Mouse (Mus musculus) embryonic fibroblast, embryonic 13.5 days (primary cell): ENCODE results near the gene Cavin1. TPM values are rescaled to one million over a fixed set of nuclear protein-coding genes. Genes with fewer than 3 reads are reported as not detected.

ENCODE experiments used
- H3K27ac ChIP-seq: 2 replicates; pipeline ENCODE4 v1.5.1; 2012; ENCODE audit warnings: low read length, control low read depth, inconsistent platforms; ENCODE audit not compliant: insufficient read depth
- H3K4me1 ChIP-seq: 2 replicates; pipeline ENCODE4 v1.6.1; 2011; ENCODE audit warnings: low read length; ENCODE audit not compliant: control insufficient read depth, insufficient read depth
- H3K4me3 ChIP-seq: 2 replicates; pipeline ENCODE4 v1.5.1; 2011; ENCODE audit warnings: mild to moderate bottlenecking, control low read depth, low read length; ENCODE audit not compliant: insufficient read depth
- CTCF ChIP-seq: IDR thresholded peaks from 2 replicates; pipeline ENCODE4 v1.5.1; 2011; ENCODE audit warnings: mild to moderate bottlenecking, control low read depth, low read length, moderate library complexity, borderline replicate concordance; ENCODE audit not compliant: insufficient read depth
- POLR2A ChIP-seq: IDR thresholded peaks from 2 replicates; pipeline ENCODE4 v1.6.1; 2011; ENCODE audit warnings: low read depth, mild to moderate bottlenecking, control low read depth, low read length, moderate library complexity
- polyA plus RNA-seq: library from polyadenylated mRNA; stranded (reverse); fragments of >200 nt; gene quantifications from 2 replicates; pipeline ENCODE4 v1.2.4, GENCODE M21; 2011; ENCODE audit warnings: low read depth; ENCODE audit not compliant: missing spikeins, insufficient read length

Cavin1 gene
- polyA plus RNA-seq, 1 experiment: 387 TPM

DNA sequence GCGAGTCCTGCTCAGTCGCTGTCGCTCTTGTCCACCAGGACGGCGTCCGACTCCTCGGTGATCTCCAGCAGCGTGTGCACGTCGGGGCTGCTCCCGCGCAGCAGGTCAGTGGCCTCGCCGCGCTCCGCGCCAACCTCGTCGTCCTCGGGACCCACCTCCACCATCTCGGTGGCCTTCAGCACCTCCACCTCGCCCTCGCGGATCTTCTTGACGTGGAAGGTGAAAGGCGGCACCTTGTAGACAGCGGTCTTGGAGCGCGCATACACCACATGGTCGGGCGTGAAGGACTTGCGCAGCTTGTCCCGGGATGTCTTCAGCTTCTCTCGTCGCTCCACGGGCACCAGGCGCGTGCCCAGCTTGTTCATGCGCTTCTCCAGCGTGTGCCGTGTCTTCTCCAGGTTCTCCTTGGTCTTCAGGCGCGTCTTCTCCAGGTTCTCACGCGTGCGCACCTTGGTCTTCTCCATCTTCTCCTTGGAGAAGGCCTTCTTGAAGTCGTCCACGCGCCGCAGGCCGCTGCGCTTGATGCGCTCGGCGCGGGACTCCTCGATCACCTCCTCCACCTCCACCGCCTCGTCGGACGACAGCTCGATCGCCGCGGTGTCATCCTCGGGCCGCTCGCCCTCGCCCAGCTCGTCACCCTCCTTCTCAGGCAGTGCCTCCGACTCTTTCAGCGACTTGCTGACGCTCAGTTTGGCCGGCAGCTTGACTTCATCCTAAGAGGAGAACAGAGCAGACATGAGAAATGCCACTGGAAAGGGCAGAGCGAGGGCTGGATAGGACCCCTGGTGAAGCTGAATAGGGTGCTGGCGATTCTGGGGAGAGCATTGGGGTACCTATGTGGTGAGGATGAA, 11.8 kb downstream of the Cavin1 start:
- H3K27ac ChIP-seq: no peak overlapping the region
- H3K4me3 ChIP-seq: no peak overlapping the region
- H3K4me1 ChIP-seq: peaks cover 21% of the 10 kb centered on the region
- TF ChIP-seq CTCF (no peak), POLR2A (no peak)

DNA sequence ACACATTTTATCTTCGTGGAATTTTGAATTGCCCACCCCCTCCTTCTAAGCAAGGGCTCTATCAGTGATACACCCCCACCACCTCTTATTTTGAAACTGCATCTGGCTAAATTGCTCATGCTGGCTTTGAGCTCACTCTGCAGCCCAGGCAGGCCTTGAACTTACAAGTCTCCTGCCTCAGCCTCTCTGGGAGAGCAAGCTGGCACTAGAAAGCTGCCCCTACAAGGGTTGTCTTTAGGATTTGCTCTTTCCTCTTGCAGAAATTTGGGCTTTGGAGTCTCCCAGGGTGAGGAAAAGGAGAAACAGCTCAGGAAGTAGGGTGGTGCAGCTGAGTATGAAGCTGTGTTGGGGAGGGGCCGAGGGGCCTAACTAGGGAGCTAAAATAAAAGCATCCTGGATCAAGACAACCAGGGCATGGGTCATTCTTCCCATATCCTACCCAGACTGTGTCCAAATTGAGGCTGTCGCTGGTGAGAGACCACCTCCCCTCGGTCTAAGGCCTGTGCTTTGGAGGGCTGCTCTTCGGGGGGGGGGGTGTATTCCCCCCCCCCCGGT, 12.7 kb downstream of the Cavin1 start:
- Histone ChIP-seq H3K27ac (no peak overlapping the region), H3K4me1 (peaks cover 19% of the 10 kb centered on the region), H3K4me3 (no peak overlapping the region)
- no peak for TF ChIP-seq CTCF
- no peak for TF ChIP-seq POLR2A

DNA sequence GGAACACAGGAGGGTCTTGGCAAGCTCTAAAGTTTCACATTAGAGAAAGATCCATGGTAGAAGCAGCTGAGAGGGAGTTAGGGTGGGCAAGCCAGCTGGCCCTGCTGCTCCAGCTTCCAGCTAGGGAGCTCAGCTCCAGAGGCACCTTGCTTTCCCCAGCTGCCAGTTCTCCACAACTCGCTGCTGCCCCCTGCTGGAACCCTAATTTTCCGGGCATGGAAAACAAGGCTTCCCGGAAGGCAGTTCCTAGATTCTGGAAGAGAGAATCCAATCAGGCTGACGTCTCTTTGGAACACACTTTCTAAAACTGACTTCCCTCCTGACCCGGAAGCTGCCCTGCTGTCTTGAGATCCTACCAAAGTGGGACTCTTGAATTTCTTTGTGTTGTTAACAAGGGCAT, 13.4 kb downstream of the Cavin1 start:
- Histone ChIP-seq H3K27ac (no peak overlapping the region), H3K4me3 (no peak overlapping the region), H3K4me1 (peaks cover 20% of the 10 kb centered on the region)
- TF ChIP-seq POLR2A (no peak), CTCF (peak; percentile 51; the same call in 1 of the 2 replicates)

DNA sequence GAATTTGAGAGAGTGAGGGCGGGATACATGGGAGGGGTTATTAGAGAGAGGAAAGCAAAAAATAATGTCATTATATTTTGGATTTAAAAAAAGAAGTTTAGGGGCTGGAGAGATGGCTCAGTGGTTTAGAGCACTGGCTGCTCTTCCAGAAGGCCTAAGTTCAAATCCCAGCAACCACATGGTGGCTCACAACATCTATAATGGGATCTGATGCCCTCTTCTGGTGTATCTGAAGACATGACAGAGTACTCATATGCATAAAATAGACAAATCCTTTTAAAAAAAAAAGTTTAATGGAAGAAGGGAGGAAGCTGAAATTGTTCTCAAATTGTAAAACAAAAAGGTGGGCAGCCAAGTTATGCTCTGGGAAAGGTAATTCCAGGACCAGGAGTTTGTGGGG, 21.1 kb downstream of the Cavin1 start:
- Histone ChIP-seq H3K4me1 (peaks cover 6% of the 10 kb centered on the region; the same call in 1 of the 2 replicates), H3K27ac (no peak overlapping the region), H3K4me3 (no peak overlapping the region)
- TF ChIP-seq CTCF (no peak), POLR2A (no peak)

DNA sequence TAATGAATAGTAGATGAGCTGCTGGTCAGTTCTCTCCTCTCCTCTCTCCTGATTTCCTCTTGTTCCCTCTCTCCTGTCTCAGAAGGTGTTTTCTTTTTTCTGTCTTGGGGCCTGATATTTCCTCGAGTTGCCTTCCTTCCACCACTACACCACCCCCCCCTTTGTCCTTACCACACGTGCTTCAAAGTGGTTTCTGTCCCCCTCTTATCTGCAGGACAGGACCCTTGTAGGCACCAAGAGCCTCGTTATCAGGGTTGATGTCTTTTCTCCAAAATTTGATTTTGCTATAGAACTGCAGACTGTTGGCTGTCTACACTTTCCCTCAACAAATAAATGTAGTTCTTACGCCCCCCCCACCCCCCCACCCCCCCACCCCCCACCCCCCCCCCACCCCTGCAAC, 22.4 kb downstream of the Cavin1 start:
- Histone ChIP-seq H3K4me3 (no peak overlapping the region), H3K4me1 (peaks cover 6% of the 10 kb centered on the region; the same call in 1 of the 2 replicates), H3K27ac (no peak overlapping the region)
- no peak for TF ChIP-seq POLR2A

DNA sequence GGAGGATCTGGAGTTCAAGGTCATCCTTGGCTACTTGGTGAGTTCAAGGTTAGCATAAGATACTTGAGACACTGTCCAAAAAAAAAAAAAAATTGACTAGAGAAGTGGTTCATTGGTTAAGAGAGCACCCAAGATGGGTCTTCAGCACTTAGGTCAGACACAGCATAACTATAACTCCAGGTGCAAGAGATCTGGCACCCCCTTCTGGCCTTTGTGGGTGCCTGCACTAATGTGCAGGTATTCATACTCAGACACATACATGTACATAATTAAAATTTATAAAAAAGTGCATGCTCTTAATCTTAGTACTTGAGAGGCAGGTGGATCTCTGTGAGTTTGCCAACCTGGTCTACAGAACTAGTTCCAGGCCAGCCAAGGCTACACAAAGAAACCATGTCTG, 23.1 kb downstream of the Cavin1 start:
- no peak overlapping the region for H3K4me3 ChIP-seq
- H3K27ac ChIP-seq: no peak overlapping the region
- TF ChIP-seq POLR2A (no peak), CTCF (no peak)
- H3K4me1 ChIP-seq: peaks cover 6% of the 10 kb centered on the region; the same call in 1 of the 2 replicates

DNA sequence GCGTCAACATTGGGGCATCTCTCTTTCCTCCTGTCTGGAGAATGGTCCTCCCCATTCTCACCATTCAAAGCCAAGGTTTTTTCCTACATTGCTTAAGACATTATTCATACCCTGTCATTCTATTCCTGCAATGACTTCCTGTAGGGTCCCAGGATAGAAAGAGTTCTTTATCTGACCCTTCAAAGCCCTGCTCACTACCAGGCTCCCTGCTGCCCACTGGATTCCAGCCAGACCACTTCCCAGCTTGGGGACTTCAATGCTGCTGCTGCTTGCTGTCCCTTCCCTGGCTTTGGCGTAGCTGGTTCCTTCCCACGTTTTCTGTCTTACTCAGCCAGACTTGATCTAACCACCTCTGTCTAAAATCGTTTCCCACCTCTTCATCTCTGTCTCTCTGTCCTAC, 23.8 kb downstream of the Cavin1 start:
- Histone ChIP-seq H3K4me3 (no peak overlapping the region), H3K27ac (no peak overlapping the region), H3K4me1 (peaks cover under 1% of the 10 kb centered on the region; the same call in 1 of the 2 replicates)
- TF ChIP-seq POLR2A: no peak
- TF ChIP-seq CTCF: no peak

DNA sequence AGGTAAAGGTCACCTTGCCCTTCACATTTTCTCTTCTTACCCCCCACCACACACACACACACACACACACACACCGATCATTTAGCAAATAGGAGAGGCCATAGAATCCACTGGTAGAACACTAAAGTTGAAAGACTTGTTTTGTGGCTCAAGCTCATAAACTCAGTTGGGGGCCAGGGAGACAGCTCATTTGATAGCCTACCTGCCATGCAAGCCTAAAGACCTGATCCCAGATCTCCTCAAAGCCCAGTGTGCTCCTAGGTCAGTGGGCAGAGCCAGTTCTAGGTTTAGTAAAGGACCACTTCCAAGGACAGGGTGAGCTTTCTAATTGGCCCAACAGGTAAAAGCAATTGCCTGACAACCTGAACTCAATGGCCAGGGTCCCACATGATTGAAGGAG, 28.3 kb downstream of the Cavin1 start:
- Histone ChIP-seq H3K4me1 (peaks cover 2% of the 10 kb centered on the region; the same call in 1 of the 2 replicates), H3K4me3 (no peak overlapping the region), H3K27ac (no peak overlapping the region)
- TF ChIP-seq CTCF (no peak), POLR2A (no peak)

DNA sequence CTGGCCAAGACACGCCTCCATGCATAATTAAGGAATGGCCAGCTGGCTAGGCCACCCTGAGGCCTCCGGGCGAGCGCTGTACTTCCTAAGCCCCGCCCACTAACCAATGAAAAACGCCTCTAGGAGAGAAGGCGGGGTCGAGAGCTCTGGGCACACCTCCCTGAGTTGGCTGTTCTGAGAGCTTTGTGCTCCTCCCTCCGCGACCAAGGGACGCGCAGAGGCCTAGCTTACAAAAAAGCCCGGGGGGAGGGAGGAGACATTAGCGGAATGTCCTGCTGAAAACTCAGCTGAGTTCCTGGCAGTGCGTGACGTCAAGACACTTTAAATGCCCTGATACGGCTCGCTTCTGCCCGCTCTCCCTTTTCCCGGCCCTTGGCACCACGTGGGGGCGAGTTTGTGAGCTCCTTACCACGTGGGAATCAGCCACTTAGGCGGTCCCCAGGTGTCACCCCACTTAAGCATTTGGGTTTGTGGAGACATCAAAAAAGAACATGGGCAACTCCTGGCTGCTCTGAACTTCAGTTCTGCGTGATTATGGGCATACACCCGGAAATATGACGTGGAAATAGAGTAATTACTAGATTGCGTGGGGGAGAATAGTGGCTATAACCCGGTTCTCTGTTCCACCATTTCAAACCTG, 31.1 kb downstream of the Cavin1 start, which contains the start of gene Stat3:
Stat3 (minus strand) TSS at position 29 of the 640 bp plus-strand sequence.
- Histone ChIP-seq H3K4me3 (peak within 1 kb of the TSS; percentile 94), H3K27ac (peak within 1 kb of the TSS; percentile 83), H3K4me1 (peaks cover 11% of the 10 kb centered on the region)
- TF ChIP-seq POLR2A: peak; percentile 83
- TF ChIP-seq CTCF: no peak

DNA sequence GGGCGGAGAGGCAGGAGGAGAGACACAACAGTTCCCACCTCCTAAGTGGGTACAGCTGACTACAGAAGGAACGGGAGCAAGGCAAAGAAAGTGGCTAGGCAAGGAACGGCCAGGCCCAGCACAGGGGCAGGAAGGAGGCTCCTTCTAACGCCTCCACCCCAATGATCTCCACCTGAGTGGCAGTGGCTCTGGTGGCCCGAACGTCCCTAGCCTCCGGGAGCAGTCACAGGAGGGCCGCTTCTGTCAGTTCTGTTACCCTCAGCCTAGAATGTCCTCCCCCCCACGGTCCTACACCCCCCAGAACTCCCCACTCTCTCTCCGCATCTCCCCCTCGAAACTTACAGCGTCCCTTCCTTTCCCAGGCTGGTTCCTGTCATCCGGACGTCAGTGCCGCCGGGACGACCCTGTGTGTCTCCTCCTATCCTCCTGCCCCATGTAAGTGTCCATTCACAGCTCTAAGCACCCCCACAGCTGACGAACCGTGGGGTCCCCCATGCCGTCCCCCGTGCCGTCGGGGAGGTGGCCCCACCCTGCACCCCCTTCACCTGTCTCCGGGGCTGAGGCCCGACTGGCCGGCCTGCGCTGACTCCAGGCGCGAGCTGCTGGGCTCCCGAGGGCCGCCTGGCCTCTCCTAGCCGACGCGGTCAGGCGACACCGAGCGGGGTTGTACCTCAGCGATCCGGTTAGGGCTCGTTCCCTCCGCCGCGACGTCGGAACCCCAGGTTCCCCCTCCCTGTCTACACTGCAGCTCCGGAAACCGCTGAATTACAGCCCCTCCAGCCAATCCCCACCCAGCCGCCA, 31.8 kb downstream of the Cavin1 start:
- Histone ChIP-seq H3K4me3 (peak overlapping the region; percentile 67), H3K4me1 (peaks cover 13% of the 10 kb centered on the region), H3K27ac (peak overlapping the region; percentile 71)
- TF ChIP-seq POLR2A (peak; percentile 95), CTCF (no peak)
